ENCODE assay signal across 21 mouse cellular contexts in genomic region chr5:107340404-107340803, GRCm38 (mm10). TPM values are rescaled to one million over a fixed set of nuclear protein-coding genes. Genes with fewer than 3 reads are reported as not detected.
DNase-seq lines count a peak whose midpoint lies in the region; ATAC-seq lines count a peak whose summit lies in the region.
"Had no signal": no experiment of that assay in that cellular context is flagged by ENCODE, and none has a peak within 500 bp of the region (broad histone marks: within the 10 kb centered on the region; RNA-seq: fewer than 3 reads in every experiment).

No protein-coding gene starts in this region.

- peak overlapping the region; percentile 65; the same call in 1 of the 2 replicates for H3K27ac ChIP-seq in embryonic facial prominence, embryonic 12.5 days
- no peak overlapping the region for H3K27ac ChIP-seq in embryonic facial prominence, embryonic 10.5 days (replicated peaks)
- peak overlapping the region; percentile 29 for H3K27ac ChIP-seq in lung, embryonic 15.5 days
- peak overlapping the region; percentile 61; the same call in 1 of the 2 replicates for H3K27ac ChIP-seq in limb, embryonic 13.5 days
- no peak overlapping the region for H3K27ac ChIP-seq in neural tube, embryonic 15.5 days (replicated peaks)
- H3K27ac ChIP-seq: forebrain, embryonic 10.5 days; gastrocnemius, adult 2 months; hindbrain, embryonic 13.5 days had no signal

- H3K9ac ChIP-seq in embryonic facial prominence, embryonic 12.5 days, result no peak overlapping the region
- H3K9ac ChIP-seq in lung, embryonic 15.5 days, result no peak overlapping the region
- H3K9ac ChIP-seq in limb, embryonic 13.5 days, result no peak overlapping the region
- H3K9ac ChIP-seq in neural tube, embryonic 15.5 days (replicated peaks), result no peak overlapping the region
- H3K9ac ChIP-seq: hindbrain, embryonic 13.5 days had no signal

- no peaks in the 10 kb centered on the region for H3K36me3 ChIP-seq in embryonic facial prominence, embryonic 12.5 days
- no peaks in the 10 kb centered on the region for H3K36me3 ChIP-seq in embryonic facial prominence, embryonic 10.5 days (replicated peaks)
- no peaks in the 10 kb centered on the region for H3K36me3 ChIP-seq in lung, embryonic 15.5 days
- no peaks in the 10 kb centered on the region for H3K36me3 ChIP-seq in limb, embryonic 13.5 days
- H3K36me3 ChIP-seq in neural tube, embryonic 15.5 days, result no peaks in the 10 kb centered on the region
- H3K36me3 ChIP-seq: forebrain, embryonic 10.5 days; hindbrain, embryonic 13.5 days had no signal

- ATAC-seq in embryonic facial prominence, embryonic 12.5 days (ENCODE audit: insufficient number of reproducible peaks, insufficient read depth, low FRiP score, low TSS enrichment), result no peak
- ATAC-seq in lung, embryonic 15.5 days (ENCODE audit: borderline replicate concordance, extremely low read depth, low FRiP score, low TSS enrichment), result no peak
- ATAC-seq in limb, embryonic 13.5 days (ENCODE audit: low FRiP score, low read depth), result peak; percentile 66
- ATAC-seq in neural tube, embryonic 15.5 days (ENCODE audit: low FRiP score), result no peak
- ATAC-seq: activated CD4-positive, CD25-positive, alpha-beta regulatory T cell, adult 4 months; forebrain, embryonic 14.5 days; Patski had no signal

- H3K4me2 ChIP-seq in embryonic facial prominence, embryonic 12.5 days (replicated peaks), result no peak overlapping the region
- H3K4me2 ChIP-seq in lung, embryonic 15.5 days, result no peak overlapping the region
- H3K4me2 ChIP-seq in limb, embryonic 13.5 days (replicated peaks), result no peak overlapping the region
- no peak overlapping the region for H3K4me2 ChIP-seq in neural tube, embryonic 15.5 days
- H3K4me2 ChIP-seq: hindbrain, embryonic 13.5 days had no signal

- no peaks in the 10 kb centered on the region for H3K4me1 ChIP-seq in embryonic facial prominence, embryonic 12.5 days
- no peaks in the 10 kb centered on the region for H3K4me1 ChIP-seq in embryonic facial prominence, embryonic 10.5 days
- no peaks in the 10 kb centered on the region for H3K4me1 ChIP-seq in lung, embryonic 15.5 days
- peaks cover 12% of the 10 kb centered on the region for H3K4me1 ChIP-seq in limb, embryonic 13.5 days
- H3K4me1 ChIP-seq in neural tube, embryonic 15.5 days, result no peaks in the 10 kb centered on the region
- H3K4me1 ChIP-seq: forebrain, embryonic 10.5 days; hindbrain, embryonic 13.5 days had no signal

- no peak for DNase-seq in embryonic facial prominence, embryonic 10.5 days (ENCODE audit: low spot score)
- no peak for DNase-seq in lung, postnatal 10 days
- peak; percentile 24 for DNase-seq in adipocyte (ENCODE audit: low spot score)
- DNase-seq in testis, postnatal 10 days (ENCODE audit: low spot score), result no peak
- DNase-seq: adrenal gland, adult 2 months; adrenal gland, postnatal 25 days; cerebellum, adult 2 months; cerebellum, postnatal 10 days; gastrocnemius, adult 2 months; gastrocnemius, postnatal 25 days; heart, postnatal 10 days had no signal

- H3K4me3 ChIP-seq in embryonic facial prominence, embryonic 12.5 days, result no peak overlapping the region
- no peak overlapping the region for H3K4me3 ChIP-seq in embryonic facial prominence, embryonic 10.5 days
- no peak overlapping the region for H3K4me3 ChIP-seq in lung, embryonic 15.5 days
- no peak overlapping the region for H3K4me3 ChIP-seq in limb, embryonic 13.5 days
- no peak overlapping the region for H3K4me3 ChIP-seq in neural tube, embryonic 15.5 days (replicated peaks)
- H3K4me3 ChIP-seq: erythroblast, embryonic 14.5 days; forebrain, embryonic 10.5 days; gastrocnemius, adult 2 months; hindbrain, embryonic 13.5 days had no signal

- H3K27me3 ChIP-seq in embryonic facial prominence, embryonic 12.5 days, result no peaks in the 10 kb centered on the region
- no peaks in the 10 kb centered on the region for H3K27me3 ChIP-seq in embryonic facial prominence, embryonic 10.5 days (replicated peaks; ENCODE audit: low read depth, poor library complexity, severe bottlenecking)
- no peaks in the 10 kb centered on the region for H3K27me3 ChIP-seq in lung, embryonic 15.5 days
- H3K27me3 ChIP-seq in limb, embryonic 13.5 days, result no peaks in the 10 kb centered on the region
- no peaks in the 10 kb centered on the region for H3K27me3 ChIP-seq in neural tube, embryonic 15.5 days (replicated peaks)
- H3K27me3 ChIP-seq: hindbrain, embryonic 13.5 days had no signal

- no peaks in the 10 kb centered on the region for H3K9me3 ChIP-seq in embryonic facial prominence, embryonic 12.5 days
- no peaks in the 10 kb centered on the region for H3K9me3 ChIP-seq in embryonic facial prominence, embryonic 10.5 days
- no peaks in the 10 kb centered on the region for H3K9me3 ChIP-seq in lung, embryonic 15.5 days
- no peaks in the 10 kb centered on the region for H3K9me3 ChIP-seq in limb, embryonic 13.5 days
- H3K9me3 ChIP-seq in neural tube, embryonic 15.5 days (replicated peaks), result no peaks in the 10 kb centered on the region
- H3K9me3 ChIP-seq: forebrain, embryonic 10.5 days; hindbrain, embryonic 13.5 days had no signal

- 43% methylated on average over 3 of the region's 3 CpGs for WGBS in embryonic facial prominence, embryonic 12.5 days
- 67% methylated on average over 3 of the region's 3 CpGs for WGBS in embryonic facial prominence, embryonic 10.5 days
- 57% methylated on average over 3 of the region's 3 CpGs for WGBS in lung, embryonic 15.5 days
- 41% methylated on average over 3 of the region's 3 CpGs for WGBS in limb, embryonic 13.5 days
- 86% methylated on average over 3 of the region's 3 CpGs for WGBS in neural tube, embryonic 15.5 days

RNA-seq across cellular contexts. Expression of gene Brdt, which starts 9.4 kb away (rescaled TPM):
- polyA plus RNA-seq in embryonic facial prominence, embryonic 12.5 days (2016; fragmentation: Nextera tagmentation; extraction: Ambion mirVana), result 4.8 and 5.2 TPM in 2 replicates
- polyA plus RNA-seq in embryonic facial prominence, embryonic 10.5 days (2016; fragmentation: Nextera tagmentation; extraction: Ambion mirVana), result 1.3 and 1.6 TPM in 2 replicates
- polyA plus RNA-seq in lung, embryonic 15.5 days (2015; fragmentation: Nextera tagmentation; extraction: Ambion mirVana), result 1.4 and 2.1 TPM in 2 replicates
- 4.4 and 4.5 TPM in 2 replicates for polyA plus RNA-seq in limb, embryonic 13.5 days (2015; fragmentation: Nextera tagmentation; extraction: Ambion mirVana)
- polyA plus RNA-seq in neural tube, embryonic 15.5 days (2015; fragmentation: Nextera tagmentation; extraction: Ambion mirVana), result 4.3 and 4.7 TPM in 2 replicates
- polyA plus RNA-seq: erythroblast, embryonic 14.5 days had no signal

RNA-seq across cellular contexts. Expression of gene Tgfbr3, which starts 51.0 kb away (rescaled TPM):
- polyA plus RNA-seq in embryonic facial prominence, embryonic 12.5 days (2016; fragmentation: Nextera tagmentation; extraction: Ambion mirVana), result 25.3 and 27.5 TPM in 2 replicates
- 9.4 and 9.8 TPM in 2 replicates for polyA plus RNA-seq in embryonic facial prominence, embryonic 10.5 days (2016; fragmentation: Nextera tagmentation; extraction: Ambion mirVana)
- polyA plus RNA-seq in lung, embryonic 15.5 days (2015; fragmentation: Nextera tagmentation; extraction: Ambion mirVana), result 20.0 and 22.2 TPM in 2 replicates
- polyA plus RNA-seq in limb, embryonic 13.5 days (2015; fragmentation: Nextera tagmentation; extraction: Ambion mirVana), result 23.1 and 25.4 TPM in 2 replicates
- polyA plus RNA-seq in neural tube, embryonic 15.5 days (2015; fragmentation: Nextera tagmentation; extraction: Ambion mirVana), result 6.6 and 10.1 TPM in 2 replicates

Comparison
In these comparisons a context has a peak if more than half of its experiments do, and no peak if none do; other contexts are left out.
1. H3K27ac ChIP-seq: peak in embryonic facial prominence, embryonic 12.5 days (single experiment), lung, embryonic 15.5 days (single experiment) and limb, embryonic 13.5 days (single experiment); none in embryonic facial prominence, embryonic 10.5 days (single experiment) and neural tube, embryonic 15.5 days (single experiment).